Mouse (Mus musculus) cerebellum, adult 9-11 months (tissue): ENCODE data around the gene 2410004B18Rik.
A peak's percentile ranks its signal among the peaks of the same experiment; 100 is the strongest.

Source experiments
- DNase-seq: peaks from one replicate; pipeline ENCODE4 v3.0.0; 2022

Gene 2410004B18Rik

GRCm38 (mm10) chr3:145929525-145930400, 8.1 kb upstream of the 2410004B18Rik start:
- DNase-seq: no peak

- no peak for DNase-seq
Observed at GRCm38 (mm10) chr3:145933845-145934244, 4.0 kb upstream of the 2410004B18Rik start.

GRCm38 (mm10) chr3:145938405-145939349, 863 bp downstream of the 2410004B18Rik start:
- DNase-seq: peak; percentile 57

- no peak for DNase-seq
Observed at GRCm38 (mm10) chr3:145939402-145939801, 1.6 kb downstream of the 2410004B18Rik start.

GRCm38 (mm10) chr3:145939971-145940370, 2.2 kb downstream of the 2410004B18Rik start:
- no peak for DNase-seq

- no peak for DNase-seq
Observed at GRCm38 (mm10) chr3:145941971-145942370, 4.2 kb downstream of the 2410004B18Rik start.

- no peak for DNase-seq
Observed at GRCm38 (mm10) chr3:145944348-145944747, 6.5 kb downstream of the 2410004B18Rik start.

- no peak for DNase-seq
Observed at GRCm38 (mm10) chr3:145945904-145946303, 8.1 kb downstream of the 2410004B18Rik start.

GRCm38 (mm10) chr3:145946654-145947053, 8.8 kb downstream of the 2410004B18Rik start:
- DNase-seq: no peak

GRCm38 (mm10) chr3:145947539-145948204, 9.9 kb downstream of the 2410004B18Rik start:
- no peak for DNase-seq

- DNase-seq: peak; percentile 23
Observed at GRCm38 (mm10) chr3:145950034-145950814, 12.4 kb downstream of the 2410004B18Rik start.

GRCm38 (mm10) chr3:145950815-145951130, 13.0 kb downstream of the 2410004B18Rik start:
- no peak for DNase-seq

- no peak for DNase-seq
Observed at GRCm38 (mm10) chr3:145951287-145952165, 13.7 kb downstream of the 2410004B18Rik start.

GRCm38 (mm10) chr3:145952945-145953344, 15.1 kb downstream of the 2410004B18Rik start:
- DNase-seq: no peak

GRCm38 (mm10) chr3:145953411-145953810, 15.6 kb downstream of the 2410004B18Rik start:
- no peak for DNase-seq

GRCm38 (mm10) chr3:145959824-145960223, 22.0 kb downstream of the 2410004B18Rik start:
- no peak for DNase-seq

GRCm38 (mm10) chr3:145962411-145962810, 24.6 kb downstream of the 2410004B18Rik start:
- DNase-seq: no peak

GRCm38 (mm10) chr3:145963101-145964017, 25.5 kb downstream of the 2410004B18Rik start:
- no peak for DNase-seq

- DNase-seq: no peak
Observed at GRCm38 (mm10) chr3:145964018-145964387, 26.2 kb downstream of the 2410004B18Rik start.

- DNase-seq: no peak
Observed at GRCm38 (mm10) chr3:145964473-145964872, 26.7 kb downstream of the 2410004B18Rik start.
